Mouse (Mus musculus) layer of hippocampus, postnatal 25 days (tissue): ENCODE results near the gene Akna. TPM values are rescaled to one million over a fixed set of nuclear protein-coding genes. Genes with fewer than 3 reads are reported as not detected.

ENCODE experiments used
- DNase-seq, 2 experiments: peaks; one replicate each; pipeline ENCODE4 v3.0.0; 2022; ENCODE audit warnings: mixed read lengths in 2 of 2, low spot score in 1 of 2; ENCODE audit errors: extremely low spot score in 1 of 2
- total RNA-seq, 2 experiments: library from RNA; stranded (reverse); gene quantifications; 2 replicates each; pipeline ENCODE4 v1.2.3; 2021

Gene Akna
- total RNA-seq, result 1 to 10 TPM; 2.6 to 4.4 TPM

DNA sequence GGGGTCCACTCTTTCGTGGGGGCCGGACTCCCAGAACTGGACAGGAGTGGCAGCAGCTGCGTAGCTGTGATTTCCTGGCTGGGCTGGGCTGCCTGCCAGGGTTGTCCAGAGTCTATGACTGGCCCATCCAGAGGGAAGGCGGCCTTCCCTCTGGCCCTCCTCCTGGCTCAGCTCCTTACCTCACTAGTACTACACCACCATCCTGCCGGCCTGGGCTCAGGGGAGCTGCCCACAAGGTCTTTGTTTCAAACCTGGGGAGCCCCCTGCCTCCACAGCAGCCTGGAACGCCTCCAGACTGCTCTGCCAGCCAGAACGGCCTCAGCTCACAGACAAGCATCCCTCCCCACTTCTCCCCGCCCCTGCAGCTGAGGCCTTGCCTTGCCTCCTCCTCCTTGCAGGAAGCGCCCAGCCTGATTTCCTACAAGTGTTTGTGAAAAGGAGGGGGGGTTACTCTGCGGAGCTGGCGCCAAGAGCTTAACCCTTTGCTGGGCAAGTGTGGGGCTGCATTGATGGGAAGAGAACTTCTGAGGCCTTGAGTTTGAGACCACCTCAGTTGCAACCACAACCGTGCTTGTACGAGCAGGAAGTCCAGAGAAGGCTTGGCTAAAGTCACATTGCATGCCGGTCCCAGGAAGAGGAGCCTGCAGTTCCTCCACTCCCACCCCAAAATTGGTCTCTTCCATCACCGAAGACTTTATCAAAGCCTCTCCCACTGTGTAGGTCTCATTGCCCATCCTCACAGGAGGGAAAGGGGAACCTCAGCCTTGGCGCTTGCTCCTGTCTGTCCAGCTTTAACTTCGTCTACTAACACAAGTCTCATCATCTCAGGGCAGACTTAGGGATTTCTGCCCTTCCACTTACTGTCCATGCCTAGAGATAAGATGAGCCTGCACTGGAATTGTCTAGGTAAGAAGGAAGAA is at the start of gene Akna:
TSS of gene Akna (minus strand) at position 315 of the 920 bp plus-strand sequence.
- peak; percentile 49 to 61 for DNase-seq

DNA sequence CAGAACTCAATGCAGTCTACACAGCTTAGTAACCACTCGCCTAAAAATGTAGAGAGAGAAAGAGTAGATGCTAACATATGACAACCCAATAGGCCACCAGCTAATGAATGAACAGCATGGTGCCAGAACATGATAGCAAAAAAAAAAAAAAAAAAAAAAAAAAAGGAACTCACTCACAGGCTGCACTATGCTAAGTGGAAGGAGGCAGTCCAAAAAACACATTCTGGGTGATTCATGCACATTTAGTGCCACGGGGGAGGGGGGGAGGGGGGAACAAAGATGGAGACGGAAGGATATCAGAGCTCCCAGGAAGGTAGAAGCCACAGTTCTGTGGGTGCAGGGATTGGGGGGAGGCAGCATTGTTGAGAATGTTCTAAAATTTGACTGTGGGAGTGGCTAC is 49.4 kb upstream of the Akna start:
- no peak for DNase-seq

DNA sequence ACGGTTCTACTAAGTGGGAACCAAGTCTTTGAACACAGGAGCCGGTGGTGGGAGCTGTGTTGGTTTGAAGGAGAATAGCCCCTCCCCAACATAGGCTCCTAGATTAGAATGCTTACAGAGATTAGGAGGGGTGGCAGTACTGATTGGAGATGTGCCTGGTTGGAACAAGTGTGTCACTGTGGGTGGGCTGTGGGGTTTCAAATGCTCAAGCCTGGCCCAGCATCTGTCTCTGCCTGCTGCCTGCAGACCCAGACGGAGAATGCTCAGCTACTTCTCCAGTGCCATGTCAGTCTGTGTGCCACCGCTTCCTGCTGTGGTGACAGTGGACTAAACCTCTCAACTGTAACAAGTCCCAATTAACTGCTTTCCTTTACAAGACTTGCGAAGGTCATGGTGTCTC is 47.4 kb upstream of the Akna start:
- no peak for DNase-seq

DNA sequence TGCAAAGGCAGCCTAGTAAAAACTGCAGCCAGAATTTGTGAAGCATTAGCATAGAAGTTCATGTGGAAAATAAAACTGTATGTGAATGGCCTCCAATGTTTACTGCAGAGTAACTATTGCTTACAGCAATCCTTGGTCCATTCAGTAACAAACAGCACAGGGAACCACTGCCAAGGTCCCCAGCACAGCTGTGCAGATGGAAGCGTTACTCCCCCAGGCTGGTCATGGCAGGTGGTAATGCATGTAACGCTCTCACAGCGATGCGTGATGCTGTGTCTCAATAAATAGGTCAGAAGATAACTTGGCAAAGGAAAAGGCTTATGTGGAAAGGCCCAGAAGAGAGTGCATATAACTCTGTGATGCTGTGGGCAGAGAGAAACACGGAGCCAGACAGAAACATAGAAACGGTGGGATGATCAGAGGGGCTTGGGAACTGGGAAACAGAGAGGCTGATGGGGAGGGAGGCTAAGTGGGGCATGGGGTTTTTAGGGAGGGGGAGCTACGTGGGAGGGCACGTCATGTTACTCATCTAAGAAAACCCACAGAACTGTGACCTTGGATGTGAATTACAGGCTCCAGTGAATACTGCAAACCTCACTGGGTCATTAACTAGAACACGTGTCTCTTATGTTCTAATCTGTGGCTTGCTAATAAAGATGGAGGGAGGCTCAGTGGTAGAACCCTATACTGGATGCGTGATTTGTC is 41.4 kb upstream of the Akna start:
- DNase-seq, result no peak

DNA sequence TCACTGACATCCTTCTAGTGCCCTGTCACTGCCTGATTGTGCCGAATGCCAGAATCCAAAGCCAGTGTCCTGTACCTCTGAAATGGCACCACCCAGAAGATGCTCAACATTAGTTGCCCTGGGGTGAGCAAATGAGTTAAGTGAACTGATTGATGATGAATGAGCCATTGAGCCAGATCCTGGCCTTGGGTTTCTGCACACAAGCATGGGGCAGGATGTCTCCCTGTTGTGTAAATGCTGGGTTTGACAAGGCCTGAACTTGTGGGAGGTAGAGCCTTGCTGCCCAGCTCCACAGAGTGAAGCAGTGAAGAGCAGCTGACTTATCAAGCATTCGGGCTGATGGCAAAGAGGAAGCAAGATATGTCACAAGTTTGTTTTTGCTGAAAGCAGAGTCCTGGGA is 39.9 kb upstream of the Akna start:
- no peak for DNase-seq

DNA sequence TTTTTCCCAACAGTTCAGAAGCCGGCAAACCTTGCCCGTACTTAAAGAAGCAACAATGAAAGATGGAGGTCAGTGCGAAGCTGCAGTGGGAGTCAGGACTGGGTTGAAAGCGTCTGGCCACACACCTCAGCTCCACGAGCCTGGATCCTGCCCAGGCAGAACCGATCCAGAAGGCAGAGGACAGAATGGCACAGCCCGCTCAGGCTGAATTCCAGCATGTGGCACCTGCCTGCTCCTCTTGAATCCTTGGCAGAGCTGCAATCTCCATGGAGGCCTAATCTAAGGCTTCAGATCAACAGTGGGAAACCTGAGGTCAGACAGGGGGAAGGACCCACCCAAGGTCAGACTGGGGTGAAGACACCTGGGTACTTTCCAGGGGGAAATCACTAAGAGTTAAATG is 38.5 kb upstream of the Akna start:
- DNase-seq, result no peak

DNA sequence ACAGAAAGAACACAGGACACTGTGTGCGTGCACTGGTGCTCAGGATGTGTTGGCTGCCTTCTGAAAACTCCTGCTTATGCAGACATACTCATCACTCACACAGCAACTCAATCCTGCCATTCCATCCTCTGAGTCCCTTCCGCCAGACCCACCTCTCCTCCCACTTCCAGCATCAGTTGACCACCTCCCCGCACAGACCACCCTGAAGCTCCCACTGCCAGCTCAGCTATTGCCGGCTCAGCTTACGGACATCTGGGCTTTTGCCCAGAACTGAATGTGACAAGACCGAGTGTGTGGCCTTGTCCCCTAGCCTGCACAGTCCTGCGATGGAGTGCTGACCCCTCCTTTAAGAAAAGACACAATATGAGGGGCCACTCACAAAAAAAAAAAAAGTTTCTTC is 37.1 kb upstream of the Akna start:
- no peak for DNase-seq

DNA sequence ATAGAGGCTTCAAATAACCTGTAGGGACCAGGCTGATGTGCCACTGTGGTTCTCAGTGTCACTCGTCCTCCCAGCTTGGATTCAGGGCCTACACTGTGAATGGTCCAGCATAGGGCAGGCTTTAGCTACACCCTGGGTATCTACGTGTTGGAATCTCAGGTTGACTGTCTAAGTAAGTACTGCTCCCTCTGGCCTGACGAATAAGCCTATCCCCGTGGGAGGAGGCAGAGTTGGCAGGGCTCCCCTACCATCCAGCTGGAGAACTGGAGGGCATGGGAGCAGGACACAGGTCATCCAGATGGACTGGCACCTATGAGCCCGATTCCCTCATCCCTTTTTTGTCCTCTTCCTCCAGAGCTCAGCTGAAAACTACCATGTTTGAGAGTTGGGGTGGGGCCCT is 34.8 kb upstream of the Akna start:
- no peak for DNase-seq

DNA sequence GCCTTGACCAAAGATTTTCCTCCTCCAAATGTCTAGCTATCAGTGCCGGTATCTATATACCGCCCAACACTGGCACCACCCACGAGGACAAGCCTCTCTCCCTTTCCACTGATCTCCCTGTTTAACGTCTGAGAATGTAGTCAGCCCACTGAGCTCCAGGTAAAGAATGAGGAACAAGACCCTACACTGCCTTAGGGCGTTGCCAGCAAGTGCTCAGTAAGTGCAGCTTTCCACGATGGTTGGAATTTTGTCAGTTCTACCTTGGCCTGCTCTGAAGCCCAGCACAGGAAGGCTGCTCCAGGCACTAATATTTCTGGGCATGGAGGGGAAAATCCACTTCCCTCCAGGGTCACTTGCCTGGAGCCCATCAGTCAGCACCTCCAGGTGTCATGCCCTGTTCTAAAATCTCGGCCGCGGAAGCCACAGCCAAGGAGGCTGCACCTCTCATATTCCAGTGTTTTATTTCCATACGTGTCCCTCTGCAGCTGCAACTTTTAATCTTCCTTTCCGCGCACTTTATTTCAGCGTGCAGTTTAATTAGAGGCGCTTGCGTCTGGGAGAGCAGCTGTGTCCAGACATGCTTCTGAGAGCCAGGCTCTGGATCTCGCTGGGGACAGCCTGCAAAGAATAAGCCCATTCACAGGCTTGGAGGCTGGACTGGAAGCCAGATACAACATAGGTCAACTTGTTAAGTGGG is 34.1 kb upstream of the Akna start:
- no peak for DNase-seq

DNA sequence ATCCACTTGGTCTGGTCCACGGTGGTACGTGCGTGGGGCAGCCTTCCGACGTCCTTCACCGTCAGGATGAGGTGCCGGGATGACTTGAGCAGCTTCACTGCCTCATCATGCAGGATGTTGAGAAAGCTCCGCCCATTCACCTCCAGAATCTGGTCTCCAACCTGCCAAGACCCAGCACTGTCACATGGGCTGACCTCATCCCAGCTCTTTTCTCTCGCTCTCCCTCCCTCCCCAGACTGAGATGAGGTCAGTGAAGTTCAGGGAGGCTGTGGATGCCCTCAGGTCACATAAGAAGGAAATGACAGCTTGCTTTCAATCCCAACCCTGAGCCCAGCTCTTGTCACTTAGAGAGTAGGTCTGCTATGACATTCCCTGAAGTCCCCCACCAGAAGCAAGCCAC is 32.2 kb upstream of the Akna start:
- no peak for DNase-seq

DNA sequence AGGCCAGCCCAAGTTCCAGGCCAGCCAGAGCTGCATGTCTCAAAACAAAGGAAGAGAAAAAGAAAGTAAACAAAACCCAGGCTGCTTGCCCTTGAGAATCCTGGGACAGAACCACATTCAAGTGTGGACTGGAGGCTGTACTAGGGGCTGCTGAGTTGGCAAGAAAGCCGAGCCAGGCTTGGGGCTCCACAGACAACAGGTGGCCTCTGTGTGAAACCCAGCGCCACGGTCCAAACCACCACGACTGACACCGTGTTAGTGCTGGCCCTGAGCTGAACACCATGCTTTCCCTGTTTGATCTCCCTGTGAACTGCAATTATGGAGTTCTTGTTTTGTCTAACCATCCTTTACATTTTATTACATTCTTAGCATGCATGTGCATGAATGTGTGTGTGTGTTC is 27.9 kb upstream of the Akna start:
- no peak for DNase-seq

DNA sequence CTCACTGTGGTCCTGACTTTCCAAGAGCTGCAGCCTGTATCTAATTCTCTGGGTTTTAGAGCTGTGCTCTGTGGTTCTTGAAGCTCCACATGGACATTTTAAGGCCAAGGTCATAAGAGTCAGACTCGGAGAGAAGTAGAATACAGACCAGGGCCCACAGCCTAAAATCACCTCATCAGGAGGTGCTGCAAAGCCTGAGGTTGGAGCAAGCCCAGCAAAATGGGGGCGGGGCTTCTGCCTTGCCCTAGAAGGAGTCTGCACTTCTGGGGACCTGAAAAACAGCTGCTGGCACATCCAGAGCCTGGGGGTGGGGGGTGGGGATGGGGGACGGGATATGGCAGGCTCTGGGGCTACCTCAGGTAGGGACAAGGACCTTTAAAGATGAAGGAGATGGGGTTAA is 27.2 kb upstream of the Akna start:
- DNase-seq, result no peak

DNA sequence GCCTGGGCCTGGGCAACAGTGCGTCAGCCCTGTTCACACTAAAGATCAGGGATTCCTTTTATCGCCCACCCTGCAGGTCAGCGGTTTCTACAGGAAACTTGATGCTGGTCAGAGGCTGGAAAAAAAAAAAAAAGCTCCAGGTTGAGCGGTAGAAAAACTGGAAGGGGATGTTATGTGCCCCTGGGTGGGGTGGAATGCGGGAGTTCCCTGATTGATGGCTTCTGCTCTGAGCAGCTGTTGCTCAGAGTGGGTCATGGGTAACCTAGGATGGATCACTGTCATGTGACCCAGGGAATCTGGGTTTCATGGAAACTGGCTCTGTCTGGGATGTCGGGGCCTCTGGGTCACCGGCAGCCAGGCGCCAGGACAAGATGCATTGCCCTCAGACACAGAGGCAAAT is 23.2 kb upstream of the Akna start:
- DNase-seq, result no peak

DNA sequence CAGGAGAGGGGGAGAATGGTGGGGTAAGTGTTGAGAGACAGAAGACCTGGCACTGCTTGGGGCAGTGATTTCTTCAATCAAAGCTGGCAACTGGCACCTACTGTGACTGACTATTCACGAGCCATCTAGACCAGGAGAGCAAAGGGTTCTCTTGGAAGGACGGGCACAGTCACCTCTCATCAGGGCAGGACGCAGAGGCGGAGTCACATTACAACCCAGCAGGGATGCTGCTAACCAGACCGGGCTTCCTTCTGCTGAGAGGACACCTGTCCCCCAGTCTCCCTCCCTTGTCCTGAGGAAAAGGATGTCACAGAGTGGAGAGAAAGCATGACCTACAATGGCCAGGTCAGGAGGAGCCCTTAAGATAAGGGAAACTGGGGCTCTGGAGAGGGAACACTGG is 20.7 kb upstream of the Akna start:
- no peak for DNase-seq

DNA sequence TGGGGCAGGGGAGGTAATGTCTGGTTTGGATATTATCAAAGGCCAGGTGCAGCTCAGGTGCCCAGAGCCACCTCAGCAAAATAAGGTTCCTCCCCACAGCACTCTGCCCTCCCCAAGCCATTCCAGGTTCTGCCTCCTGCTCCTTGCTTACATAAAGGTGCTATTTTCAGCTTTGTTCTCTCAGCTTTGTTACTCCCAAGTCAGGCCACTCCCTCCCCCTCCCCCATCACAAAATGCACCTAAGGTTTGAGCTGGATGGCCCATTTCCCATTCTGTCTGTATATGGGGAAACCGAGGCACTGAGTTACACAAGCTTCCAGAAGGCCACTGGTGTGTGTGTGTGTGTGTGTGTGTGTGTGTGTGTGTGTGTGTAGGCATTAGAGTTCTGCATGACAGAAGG is 20.1 kb upstream of the Akna start:
- DNase-seq, result no peak

DNA sequence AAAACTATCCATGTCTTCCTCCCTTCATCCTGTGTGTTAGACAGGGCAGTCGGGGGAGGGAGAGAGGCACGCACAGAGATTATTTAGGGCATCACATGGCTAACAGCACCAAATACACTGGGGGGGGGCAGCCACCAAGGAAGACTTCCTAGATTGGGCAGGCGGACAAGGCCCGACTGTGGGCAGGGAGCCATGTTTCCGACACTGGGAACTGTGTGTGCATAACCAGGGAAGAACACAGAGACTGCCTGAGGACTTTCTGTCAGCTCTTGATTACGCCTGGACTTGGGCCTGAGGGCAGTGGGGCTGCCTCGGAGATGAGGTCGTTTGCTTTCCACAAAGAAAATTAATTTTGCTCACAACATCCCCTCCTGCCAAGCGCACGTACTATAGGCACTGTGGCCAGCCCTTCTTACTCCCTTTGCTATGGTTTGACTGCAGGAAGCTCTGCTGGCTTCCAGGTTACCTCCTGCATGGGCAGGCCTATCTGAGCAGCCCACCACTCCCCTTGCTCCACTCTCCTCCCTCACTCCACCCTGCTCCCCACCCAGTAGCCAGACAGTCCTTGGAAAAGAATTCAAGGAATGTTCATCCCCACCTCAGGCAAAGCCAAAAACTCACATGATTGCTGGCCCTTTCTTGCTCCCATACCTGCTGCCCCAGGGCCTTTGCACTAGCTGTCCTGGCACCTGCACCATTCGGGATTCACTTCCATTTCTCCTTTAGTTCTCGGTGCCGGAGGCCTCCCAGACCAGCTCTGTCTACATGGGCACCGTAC is 17.2 kb upstream of the Akna start:
- peak in 1 of 2 experiments; percentile 18 for DNase-seq

DNA sequence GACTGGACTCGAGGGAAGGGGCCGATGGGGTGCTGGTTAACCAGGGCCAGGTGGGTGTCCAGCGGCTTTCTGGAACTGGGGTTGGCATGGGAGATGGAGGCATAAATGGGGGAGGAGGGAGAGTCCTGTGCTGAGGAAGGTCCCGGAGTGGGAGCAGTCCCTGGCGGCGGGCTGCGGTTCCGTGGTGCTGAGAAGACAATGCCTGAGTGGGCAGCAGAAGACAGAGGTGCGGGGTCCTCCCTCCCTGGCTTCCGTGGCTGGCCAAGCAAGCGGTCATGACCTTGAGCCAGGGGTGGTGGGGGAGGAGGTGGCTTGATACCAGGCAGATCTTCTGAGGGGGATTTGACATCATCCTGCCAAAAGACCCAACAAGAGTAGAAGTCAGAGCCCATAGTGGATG is 15.1 kb upstream of the Akna start:
- no peak for DNase-seq

DNA sequence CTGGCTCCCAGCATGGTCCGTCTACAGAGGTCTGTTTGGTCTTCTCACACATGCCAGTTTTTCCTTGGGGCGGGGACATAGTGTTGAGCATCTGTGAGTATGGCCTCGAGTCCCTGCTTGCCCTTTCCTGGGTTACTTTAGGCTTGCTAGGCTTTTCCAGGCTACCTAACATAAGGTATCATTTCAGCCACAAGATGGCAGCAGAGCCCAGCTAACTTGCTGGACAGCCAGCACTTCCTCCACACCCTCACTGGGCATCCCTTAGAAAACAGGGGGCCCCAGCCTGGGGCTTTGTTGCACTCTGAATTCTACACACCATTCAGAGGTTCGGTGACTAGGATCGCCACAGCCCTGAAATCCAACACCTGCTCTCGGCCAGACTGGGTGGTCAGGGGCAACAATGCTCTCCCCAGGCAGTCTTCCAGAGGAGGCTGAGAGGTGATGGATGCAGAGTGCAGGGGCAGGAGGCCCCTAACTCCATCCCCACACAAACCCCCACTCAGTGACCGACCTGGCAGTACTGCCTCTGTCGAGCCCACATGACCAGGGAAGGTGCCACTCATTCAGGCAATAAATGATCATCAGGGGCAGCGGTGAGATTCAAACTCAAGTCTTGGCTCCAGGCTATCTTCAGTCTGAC is 14.3 kb upstream of the Akna start:
- peak; percentile 75 to 92 for DNase-seq

DNA sequence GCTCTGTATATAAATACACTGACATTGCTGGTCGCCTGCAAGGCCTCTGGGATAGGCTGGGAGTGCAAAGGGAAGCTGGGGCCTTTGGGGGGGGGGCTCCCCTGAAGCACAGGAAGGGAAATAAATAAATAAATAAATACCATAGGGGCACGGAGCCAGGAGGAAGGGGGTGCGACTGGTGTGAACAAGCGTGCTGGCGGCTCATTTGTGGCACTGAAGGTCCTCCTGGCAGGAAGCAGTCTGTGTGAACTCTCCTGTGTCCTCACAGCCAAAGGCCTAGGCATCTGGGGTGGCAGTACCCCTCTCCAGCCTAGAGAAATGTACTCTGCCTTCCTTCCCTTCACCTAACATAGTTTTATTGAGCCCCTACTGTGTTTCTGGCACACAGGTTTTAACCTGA is 11.8 kb upstream of the Akna start:
- DNase-seq, result no peak

DNA sequence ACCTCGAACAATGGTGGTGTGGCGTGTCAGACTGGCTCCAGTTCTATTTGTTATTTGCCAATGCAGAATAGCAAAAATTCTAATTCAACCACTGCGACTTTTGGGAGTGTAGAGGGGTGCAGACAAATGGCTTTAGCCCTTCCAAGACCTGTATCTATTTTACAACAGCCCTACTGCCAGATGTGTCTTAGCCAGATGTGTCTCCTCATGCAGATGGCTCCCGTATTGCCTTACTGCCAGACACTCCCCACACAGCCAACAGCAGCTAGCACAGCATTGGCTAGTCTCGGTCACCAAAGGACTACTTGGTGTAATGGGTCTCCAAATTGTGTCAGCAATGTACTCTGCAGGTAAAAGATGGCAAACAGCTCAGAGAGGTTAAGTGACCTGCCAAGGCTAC is 8.1 kb upstream of the Akna start:
- no peak for DNase-seq
